Mouse (Mus musculus): ENCODE data around the gene Kansl1. TPM values are rescaled to one million over a fixed set of nuclear protein-coding genes. Genes with fewer than 3 reads are reported as not detected.
A peak's percentile ranks its signal among the peaks of the same experiment; 100 is the strongest.

Kansl1 gene
- 3.8 and 4.1 TPM in 2 replicates for polyA plus RNA-seq (2015; fragmentation: Nextera tagmentation; extraction: Ambion mirVana)

- H3K27me3 ChIP-seq (ENCODE audit: insufficient read depth, low read length) = no peaks in the 10 kb centered on the region
- H3K4me2 ChIP-seq (ENCODE audit: low read depth, low read length) = peak within 1 kb of the TSS; percentile 96
- DNase-seq (peak; percentile 52), ATAC-seq (peak; percentile 72)
- H3K9me3 ChIP-seq (ENCODE audit: low read length) = no peaks in the 10 kb centered on the region
- 0% methylated on average over 31 of the region's 69 CpGs for WGBS (ENCODE audit: insufficient replicate concordance)
- peak within 1 kb of the TSS; percentile 86 for H3K9ac ChIP-seq (replicated peaks)
- H3K36me3 ChIP-seq (replicated peaks; ENCODE audit: insufficient read depth, low read length) = no peaks in the 10 kb centered on the region
- H3K4me3 ChIP-seq (ENCODE audit: low read depth, low read length) = peak within 1 kb of the TSS; percentile 75
- peaks cover 4% of the 10 kb centered on the region for H3K4me1 ChIP-seq (ENCODE audit: insufficient read depth)
- no peak within 1 kb of the TSS; the same call in 1 of the 2 replicates for H3K27ac ChIP-seq (ENCODE audit: low read depth)
- TF ChIP-seq EP300 (IDR thresholded peaks at IDR 0.05; ENCODE audit: low read depth) = no peak
- no peak for TF ChIP-seq CTCF (IDR thresholded peaks at IDR 0.05; ENCODE audit: low read depth)
Measured at GRCm38 (mm10) chr11:104468751-104469268, at the start of gene Kansl1. Kansl1 (minus strand) TSS chr11:104468861.

GRCm38 (mm10) chr11:104512436-104512835, 43.8 kb upstream of the Kansl1 start:
- H3K9me3 ChIP-seq (ENCODE audit: low read length) = no peaks in the 10 kb centered on the region
- no peak overlapping the region for H3K4me3 ChIP-seq (ENCODE audit: low read depth, low read length)
- TF ChIP-seq EP300 (IDR thresholded peaks at IDR 0.05; ENCODE audit: low read depth) (no peak), CTCF (IDR thresholded peaks at IDR 0.05; ENCODE audit: low read depth) (no peak)
- no peak overlapping the region for H3K27ac ChIP-seq (ENCODE audit: low read depth)
- ATAC-seq (no peak), DNase-seq (no peak)
- peaks cover 79% of the 10 kb centered on the region for H3K36me3 ChIP-seq (replicated peaks; ENCODE audit: insufficient read depth, low read length)
- 90% methylated on average over 4 of the region's 4 CpGs for WGBS (ENCODE audit: insufficient replicate concordance)
- H3K27me3 ChIP-seq (ENCODE audit: insufficient read depth, low read length) = no peaks in the 10 kb centered on the region
- H3K4me2 ChIP-seq (ENCODE audit: low read depth, low read length) = no peak overlapping the region
- H3K9ac ChIP-seq (replicated peaks) = no peak overlapping the region
- no peaks in the 10 kb centered on the region for H3K4me1 ChIP-seq (ENCODE audit: insufficient read depth)

GRCm38 (mm10) chr11:104510606-104511005, 41.9 kb upstream of the Kansl1 start:
- Histone ChIP-seq H3K9me3 (ENCODE audit: low read length) (no peaks in the 10 kb centered on the region), H3K36me3 (replicated peaks; ENCODE audit: insufficient read depth, low read length) (peaks cover 79% of the 10 kb centered on the region), H3K4me2 (ENCODE audit: low read depth, low read length) (no peak overlapping the region), H3K27me3 (ENCODE audit: insufficient read depth, low read length) (no peaks in the 10 kb centered on the region), H3K4me3 (ENCODE audit: low read depth, low read length) (no peak overlapping the region), H3K27ac (ENCODE audit: low read depth) (no peak overlapping the region), H3K4me1 (ENCODE audit: insufficient read depth) (no peaks in the 10 kb centered on the region), H3K9ac (replicated peaks) (no peak overlapping the region)
- WGBS (ENCODE audit: insufficient replicate concordance) = 93% methylated on average over 2 of the region's 2 CpGs
- TF ChIP-seq EP300 (IDR thresholded peaks at IDR 0.05; ENCODE audit: low read depth) (no peak), CTCF (IDR thresholded peaks at IDR 0.05; ENCODE audit: low read depth) (peak; percentile 69)
- DNase-seq = peak; percentile 49
- ATAC-seq = no peak

GRCm38 (mm10) chr11:104508455-104508854, 39.8 kb upstream of the Kansl1 start:
- ATAC-seq (no peak), DNase-seq (no peak)
- no peaks in the 10 kb centered on the region for H3K27me3 ChIP-seq (ENCODE audit: insufficient read depth, low read length)
- no peak overlapping the region for H3K9ac ChIP-seq (replicated peaks)
- H3K4me1 ChIP-seq (ENCODE audit: insufficient read depth) = no peaks in the 10 kb centered on the region
- H3K4me2 ChIP-seq (ENCODE audit: low read depth, low read length) = no peak overlapping the region
- H3K36me3 ChIP-seq (replicated peaks; ENCODE audit: insufficient read depth, low read length) = peaks cover 75% of the 10 kb centered on the region
- 90% methylated on average over 4 of the region's 4 CpGs for WGBS (ENCODE audit: insufficient replicate concordance)
- H3K9me3 ChIP-seq (ENCODE audit: low read length) = no peaks in the 10 kb centered on the region
- no peak overlapping the region for H3K27ac ChIP-seq (ENCODE audit: low read depth)
- no peak overlapping the region for H3K4me3 ChIP-seq (ENCODE audit: low read depth, low read length)
- TF ChIP-seq CTCF (IDR thresholded peaks at IDR 0.05; ENCODE audit: low read depth) = 0 out of 2 replicates have a peak, but pooled peaks have one; percentile 4
- no peak for TF ChIP-seq EP300 (IDR thresholded peaks at IDR 0.05; ENCODE audit: low read depth)

GRCm38 (mm10) chr11:104488292-104488691, 19.6 kb upstream of the Kansl1 start:
- Histone ChIP-seq H3K4me2 (ENCODE audit: low read depth, low read length) (no peak overlapping the region), H3K36me3 (replicated peaks; ENCODE audit: insufficient read depth, low read length) (no peaks in the 10 kb centered on the region), H3K9me3 (ENCODE audit: low read length) (no peaks in the 10 kb centered on the region), H3K9ac (replicated peaks) (no peak overlapping the region), H3K27me3 (ENCODE audit: insufficient read depth, low read length) (no peaks in the 10 kb centered on the region), H3K4me1 (ENCODE audit: insufficient read depth) (no peaks in the 10 kb centered on the region), H3K4me3 (ENCODE audit: low read depth, low read length) (no peak overlapping the region), H3K27ac (ENCODE audit: low read depth) (no peak overlapping the region)
- no peak for DNase-seq
- TF ChIP-seq EP300 (IDR thresholded peaks at IDR 0.05; ENCODE audit: low read depth) (no peak), CTCF (IDR thresholded peaks at IDR 0.05; ENCODE audit: low read depth) (no peak)
- 65% methylated on average over 3 of the region's 3 CpGs for WGBS (ENCODE audit: insufficient replicate concordance)
- ATAC-seq = no peak

GRCm38 (mm10) chr11:104481971-104482370, 13.3 kb upstream of the Kansl1 start:
- ATAC-seq (no peak), DNase-seq (no peak)
- no peaks in the 10 kb centered on the region for H3K27me3 ChIP-seq (ENCODE audit: insufficient read depth, low read length)
- H3K36me3 ChIP-seq (replicated peaks; ENCODE audit: insufficient read depth, low read length) = no peaks in the 10 kb centered on the region
- no peak overlapping the region for H3K9ac ChIP-seq (replicated peaks)
- 76% methylated on average over 8 of the region's 8 CpGs for WGBS (ENCODE audit: insufficient replicate concordance)
- no peak overlapping the region for H3K27ac ChIP-seq (ENCODE audit: low read depth)
- no peak overlapping the region for H3K4me2 ChIP-seq (ENCODE audit: low read depth, low read length)
- no peaks in the 10 kb centered on the region for H3K9me3 ChIP-seq (ENCODE audit: low read length)
- H3K4me3 ChIP-seq (ENCODE audit: low read depth, low read length) = no peak overlapping the region
- TF ChIP-seq EP300 (IDR thresholded peaks at IDR 0.05; ENCODE audit: low read depth) (no peak), CTCF (IDR thresholded peaks at IDR 0.05; ENCODE audit: low read depth) (no peak)
- H3K4me1 ChIP-seq (ENCODE audit: insufficient read depth) = no peaks in the 10 kb centered on the region

Measured in liver, postnatal 0 days (tissue).